Mouse (Mus musculus): ENCODE data around the gene Pla2g4a. TPM values are rescaled to one million over a fixed set of nuclear protein-coding genes. Genes with fewer than 3 reads are reported as not detected.

Gene Pla2g4a
- polyA plus RNA-seq, 1 experiment from 2014 or later: 6.4 TPM

DNA sequence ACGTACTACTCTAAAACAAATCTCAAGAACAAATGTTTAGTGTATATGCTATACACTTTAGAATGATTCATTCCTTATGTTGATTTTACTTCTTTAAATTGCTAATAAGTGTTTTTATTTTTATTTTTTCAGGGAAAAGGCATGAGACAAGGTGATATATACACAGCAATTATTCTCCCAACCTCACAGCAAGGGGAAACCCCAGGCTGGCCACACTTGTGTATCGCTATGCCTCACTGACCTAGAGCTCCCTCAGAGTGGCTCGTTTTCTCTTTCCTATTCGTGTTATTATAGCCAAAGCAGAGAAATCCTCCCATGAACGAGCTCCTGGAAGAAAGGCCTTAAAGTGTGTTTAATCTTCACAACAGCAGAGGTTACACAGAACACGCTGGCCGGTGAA is 106.2 kb downstream of the Pla2g4a start:
- no peaks in the 10 kb centered on the region for H3K27me3 ChIP-seq
- 78% methylated on average over 7 of the region's 7 CpGs for WGBS (ENCODE audit: insufficient replicate concordance)
- H3K9me3 ChIP-seq (replicated peaks): no peaks in the 10 kb centered on the region
- H3K27ac ChIP-seq (replicated peaks): no peak overlapping the region
- no peak for ATAC-seq (ENCODE audit: insufficient read depth)
- H3K4me3 ChIP-seq (replicated peaks): no peak overlapping the region
- H3K4me2 ChIP-seq: no peak overlapping the region
- 0 out of 2 replicates have a peak, but pooled peaks cover 3% of the 10 kb centered on the region for H3K36me3 ChIP-seq (replicated peaks)
- no peak overlapping the region for H3K9ac ChIP-seq
- no peaks in the 10 kb centered on the region for H3K4me1 ChIP-seq (replicated peaks)

DNA sequence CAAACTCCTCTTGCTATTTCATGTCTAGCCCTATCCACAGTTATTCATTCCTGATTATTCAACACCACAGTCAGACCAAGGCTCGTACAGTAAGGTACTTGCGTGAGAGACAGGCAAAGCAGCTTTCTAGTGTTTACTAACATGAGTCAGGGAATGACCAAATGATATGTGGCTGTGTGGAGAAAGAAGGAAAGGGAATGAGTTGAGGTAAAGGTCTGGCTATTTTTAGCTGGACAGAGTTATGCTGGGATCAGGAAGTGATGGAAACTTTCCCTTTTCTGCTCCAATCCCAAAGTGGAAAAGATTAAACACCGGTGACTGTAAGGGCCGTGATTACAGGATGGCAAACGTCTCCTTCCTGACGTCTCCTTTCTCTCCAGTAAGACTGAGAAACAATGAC is 114.4 kb downstream of the Pla2g4a start:
- no peak for ATAC-seq (ENCODE audit: insufficient read depth)
- H3K4me1 ChIP-seq (replicated peaks): no peaks in the 10 kb centered on the region
- WGBS (ENCODE audit: insufficient replicate concordance): 73% methylated on average over 6 of the region's 6 CpGs

GRCm38 (mm10) chr1:149841845-149842244 is 119.2 kb downstream of the Pla2g4a start:
- Histone ChIP-seq H3K9ac (no peak overlapping the region), H3K36me3 (replicated peaks) (no peaks in the 10 kb centered on the region), H3K27ac (replicated peaks) (no peak overlapping the region), H3K4me2 (no peak overlapping the region), H3K4me3 (replicated peaks) (no peak overlapping the region), H3K4me1 (replicated peaks) (no peaks in the 10 kb centered on the region), H3K27me3 (no peaks in the 10 kb centered on the region), H3K9me3 (replicated peaks) (no peaks in the 10 kb centered on the region)
- WGBS (ENCODE audit: insufficient replicate concordance): 90% methylated on average over 1 of the region's 1 CpGs
- ATAC-seq (ENCODE audit: insufficient read depth): no peak

More for the DNA sequence above, 114.4 kb downstream of the Pla2g4a start:
- H3K4me3 ChIP-seq (replicated peaks): no peak overlapping the region
- no peak overlapping the region for H3K4me2 ChIP-seq
- no peaks in the 10 kb centered on the region for H3K9me3 ChIP-seq (replicated peaks)
- H3K36me3 ChIP-seq (replicated peaks): no peaks in the 10 kb centered on the region
- H3K27me3 ChIP-seq: no peaks in the 10 kb centered on the region
- H3K27ac ChIP-seq (replicated peaks): no peak overlapping the region
- no peak overlapping the region for H3K9ac ChIP-seq

DNA sequence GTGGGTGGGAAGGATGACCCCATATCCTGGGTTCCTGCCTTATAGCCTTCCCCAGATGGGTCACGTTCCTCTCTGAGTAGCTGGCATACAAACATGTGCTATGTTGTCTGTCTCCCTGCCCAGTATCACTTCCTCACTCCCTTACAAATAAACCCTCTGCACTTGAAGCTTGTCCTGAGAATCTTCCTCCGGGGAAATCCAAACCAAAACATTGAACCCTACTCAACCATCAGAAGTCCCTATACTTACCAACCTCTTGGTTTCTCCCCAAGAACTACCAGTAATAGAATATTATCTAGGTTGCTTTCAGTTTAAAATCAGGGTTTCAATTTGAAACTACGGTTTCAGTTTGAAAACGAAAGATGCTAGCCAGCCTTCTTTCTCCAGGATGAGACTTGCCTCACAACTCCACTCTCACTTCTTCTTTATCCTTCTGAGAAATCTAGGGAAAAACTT is 120.1 kb downstream of the Pla2g4a start:
- Histone ChIP-seq H3K9ac (no peak overlapping the region), H3K4me3 (replicated peaks) (no peak overlapping the region), H3K9me3 (replicated peaks) (no peaks in the 10 kb centered on the region), H3K4me2 (no peak overlapping the region), H3K36me3 (replicated peaks) (no peaks in the 10 kb centered on the region), H3K4me1 (replicated peaks) (no peaks in the 10 kb centered on the region), H3K27me3 (no peaks in the 10 kb centered on the region), H3K27ac (replicated peaks) (no peak overlapping the region)
- no peak for ATAC-seq (ENCODE audit: insufficient read depth)
- WGBS (ENCODE audit: insufficient replicate concordance): 72% methylated on average over 4 of the region's 4 CpGs

DNA sequence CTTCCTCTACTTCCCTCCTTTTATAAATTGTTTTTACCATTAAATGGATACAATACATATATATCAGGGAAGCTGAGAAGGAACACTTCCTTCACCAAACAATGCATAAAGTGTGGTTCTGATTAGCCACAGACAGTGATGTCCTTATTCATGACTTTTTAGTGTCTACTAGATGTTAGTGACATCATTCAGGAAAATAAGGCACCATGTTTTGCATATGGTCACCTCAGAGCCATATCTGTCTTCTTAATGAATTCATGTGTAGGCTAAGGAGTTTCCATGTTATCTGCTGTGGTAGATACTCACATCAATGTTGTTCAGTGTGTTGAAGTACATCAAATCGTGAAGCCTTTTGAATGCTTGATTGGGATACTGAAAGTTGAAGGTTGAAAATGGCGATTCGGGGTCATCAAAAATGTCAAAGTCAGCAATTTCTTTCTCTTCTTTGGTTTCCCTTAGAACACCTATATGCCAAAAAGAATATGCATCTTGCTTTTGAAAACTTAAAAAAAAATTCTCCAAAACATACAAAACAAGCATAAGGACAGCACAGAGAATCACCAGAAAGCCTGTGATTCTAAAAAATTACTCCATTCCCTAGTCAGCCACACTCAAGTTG is 120.7 kb downstream of the Pla2g4a start:
- no peaks in the 10 kb centered on the region for H3K27me3 ChIP-seq
- H3K4me3 ChIP-seq (replicated peaks): no peak overlapping the region
- no peak overlapping the region for H3K9ac ChIP-seq
- whole genome bisulfite sequencing (ENCODE audit: insufficient replicate concordance): 72% methylated on average over 3 of the region's 3 CpGs
- ATAC-seq (ENCODE audit: insufficient read depth): no peak
- no peaks in the 10 kb centered on the region for H3K9me3 ChIP-seq (replicated peaks)
- no peaks in the 10 kb centered on the region for H3K4me1 ChIP-seq (replicated peaks)
- no peak overlapping the region for H3K27ac ChIP-seq (replicated peaks)
- no peak overlapping the region for H3K4me2 ChIP-seq
- H3K36me3 ChIP-seq (replicated peaks): no peaks in the 10 kb centered on the region

DNA sequence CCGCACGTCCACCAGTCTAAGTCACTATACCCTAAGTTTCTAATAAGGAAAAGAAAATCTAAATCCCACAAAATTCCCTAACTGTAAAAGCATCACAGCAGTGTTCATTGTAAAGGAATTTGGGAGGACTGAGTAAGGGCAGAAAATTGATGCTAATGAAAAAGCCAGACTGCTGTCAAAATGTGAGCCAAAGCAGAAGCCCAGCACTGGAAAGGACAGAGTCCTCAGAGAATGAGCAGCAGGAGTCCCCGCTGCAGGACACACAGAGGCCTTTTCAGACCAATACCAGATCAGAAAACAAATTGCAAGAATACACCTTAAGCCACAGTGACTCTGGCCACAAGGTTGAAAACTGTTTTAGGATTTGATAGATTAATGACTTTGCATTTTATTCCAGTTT is 124.6 kb downstream of the Pla2g4a start:
- Histone ChIP-seq H3K4me1 (replicated peaks) (no peaks in the 10 kb centered on the region), H3K9me3 (replicated peaks) (no peaks in the 10 kb centered on the region), H3K27me3 (no peaks in the 10 kb centered on the region), H3K27ac (replicated peaks) (no peak overlapping the region), H3K36me3 (replicated peaks) (no peaks in the 10 kb centered on the region), H3K4me3 (replicated peaks) (no peak overlapping the region), H3K9ac (no peak overlapping the region), H3K4me2 (no peak overlapping the region)
- WGBS (ENCODE audit: insufficient replicate concordance): 80% methylated on average over 3 of the region's 3 CpGs
- ATAC-seq (ENCODE audit: insufficient read depth): no peak

DNA sequence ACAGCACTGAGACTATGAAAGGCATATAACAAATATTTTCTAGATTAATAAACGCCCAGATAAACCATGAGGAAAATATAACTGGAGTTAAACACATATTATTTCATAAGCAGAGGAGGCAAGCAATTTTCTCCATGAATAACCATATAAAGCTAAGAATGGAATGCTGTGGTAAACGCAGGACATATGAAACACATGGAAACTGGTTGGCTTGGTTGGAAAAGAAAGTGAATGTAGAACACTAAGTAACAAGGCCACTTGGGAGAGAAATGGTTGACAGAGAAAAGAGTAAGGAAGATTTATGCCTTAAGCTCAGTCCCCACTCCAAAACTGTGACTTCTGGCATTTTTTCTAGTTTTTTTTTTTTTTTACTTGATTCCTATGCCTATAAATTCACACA is 127.2 kb downstream of the Pla2g4a start:
- 59% methylated on average over 2 of the region's 2 CpGs for WGBS (ENCODE audit: insufficient replicate concordance)
- H3K27ac ChIP-seq (replicated peaks): no peak overlapping the region
- ATAC-seq (ENCODE audit: insufficient read depth): no peak
- no peaks in the 10 kb centered on the region for H3K9me3 ChIP-seq (replicated peaks)
- no peak overlapping the region for H3K9ac ChIP-seq
- no peaks in the 10 kb centered on the region for H3K36me3 ChIP-seq (replicated peaks)
- H3K27me3 ChIP-seq: no peaks in the 10 kb centered on the region
- H3K4me1 ChIP-seq (replicated peaks): no peaks in the 10 kb centered on the region
- no peak overlapping the region for H3K4me3 ChIP-seq (replicated peaks)
- H3K4me2 ChIP-seq: no peak overlapping the region

GRCm38 (mm10) chr1:149832952-149833351 is 128.1 kb downstream of the Pla2g4a start:
- H3K9ac ChIP-seq: no peak overlapping the region
- no peaks in the 10 kb centered on the region for H3K9me3 ChIP-seq (replicated peaks)
- no peak overlapping the region for H3K4me3 ChIP-seq (replicated peaks)
- no peaks in the 10 kb centered on the region for H3K36me3 ChIP-seq (replicated peaks)
- 41% methylated on average over 2 of the region's 2 CpGs for WGBS (ENCODE audit: insufficient replicate concordance)
- no peaks in the 10 kb centered on the region for H3K27me3 ChIP-seq
- H3K4me2 ChIP-seq: no peak overlapping the region
- no peaks in the 10 kb centered on the region for H3K4me1 ChIP-seq (replicated peaks)
- ATAC-seq (ENCODE audit: insufficient read depth): no peak
- H3K27ac ChIP-seq (replicated peaks): no peak overlapping the region

GRCm38 (mm10) chr1:149832514-149832913 is 128.6 kb downstream of the Pla2g4a start:
- no peak overlapping the region for H3K9ac ChIP-seq
- H3K4me2 ChIP-seq: no peak overlapping the region
- no peaks in the 10 kb centered on the region for H3K4me1 ChIP-seq (replicated peaks)
- 74% methylated on average over 1 of the region's 1 CpGs for WGBS (ENCODE audit: insufficient replicate concordance)
- no peak for ATAC-seq (ENCODE audit: insufficient read depth)
- H3K36me3 ChIP-seq (replicated peaks): no peaks in the 10 kb centered on the region
- no peak overlapping the region for H3K27ac ChIP-seq (replicated peaks)
- no peak overlapping the region for H3K4me3 ChIP-seq (replicated peaks)
- no peaks in the 10 kb centered on the region for H3K27me3 ChIP-seq
- H3K9me3 ChIP-seq (replicated peaks): no peaks in the 10 kb centered on the region

- H3K9ac ChIP-seq: no peak overlapping the region
- no peak overlapping the region for H3K4me3 ChIP-seq (replicated peaks)
- H3K27ac ChIP-seq (replicated peaks): no peak overlapping the region
- H3K9me3 ChIP-seq (replicated peaks): no peaks in the 10 kb centered on the region
- H3K27me3 ChIP-seq: no peaks in the 10 kb centered on the region
- no peaks in the 10 kb centered on the region for H3K4me1 ChIP-seq (replicated peaks)
- 92% methylated on average over 1 of the region's 1 CpGs for WGBS (ENCODE audit: insufficient replicate concordance)
- no peaks in the 10 kb centered on the region for H3K36me3 ChIP-seq (replicated peaks)
- ATAC-seq (ENCODE audit: insufficient read depth): no peak
- no peak overlapping the region for H3K4me2 ChIP-seq
These were observed 130.0 kb downstream of the Pla2g4a start for GRCm38 (mm10) chr1:149831100-149831499.

GRCm38 (mm10) chr1:149813616-149814345 is 147.3 kb downstream of the Pla2g4a start:
- Histone ChIP-seq H3K4me1 (replicated peaks) (no peaks in the 10 kb centered on the region), H3K9ac (no peak overlapping the region), H3K36me3 (replicated peaks) (no peaks in the 10 kb centered on the region), H3K4me3 (replicated peaks) (no peak overlapping the region), H3K27me3 (no peaks in the 10 kb centered on the region), H3K27ac (replicated peaks) (no peak overlapping the region), H3K4me2 (no peak overlapping the region), H3K9me3 (replicated peaks) (no peaks in the 10 kb centered on the region)
- no peak for ATAC-seq (ENCODE audit: insufficient read depth)
- 65% methylated on average over 4 of the region's 4 CpGs for WGBS (ENCODE audit: insufficient replicate concordance)
